Mouse (Mus musculus) lung, adult 2 months (tissue): ENCODE measurements around the gene Pak1.

Experiments
- CTCF ChIP-seq: fragments of 200-500 bp; IDR thresholded peaks from 2 replicates; pipeline ENCODE4 v1.5.1; 2011; ENCODE audit warnings: mild to moderate bottlenecking, low read length, control low read depth; ENCODE audit not compliant: insufficient read depth
- POLR2A ChIP-seq: fragments of 200-500 bp; IDR thresholded peaks from 2 replicates; pipeline ENCODE4 v1.6.1; 2011; ENCODE audit warnings: low read depth, mild to moderate bottlenecking, control low read depth, low read length, borderline replicate concordance; ENCODE audit errors: extremely low read depth

DNA sequence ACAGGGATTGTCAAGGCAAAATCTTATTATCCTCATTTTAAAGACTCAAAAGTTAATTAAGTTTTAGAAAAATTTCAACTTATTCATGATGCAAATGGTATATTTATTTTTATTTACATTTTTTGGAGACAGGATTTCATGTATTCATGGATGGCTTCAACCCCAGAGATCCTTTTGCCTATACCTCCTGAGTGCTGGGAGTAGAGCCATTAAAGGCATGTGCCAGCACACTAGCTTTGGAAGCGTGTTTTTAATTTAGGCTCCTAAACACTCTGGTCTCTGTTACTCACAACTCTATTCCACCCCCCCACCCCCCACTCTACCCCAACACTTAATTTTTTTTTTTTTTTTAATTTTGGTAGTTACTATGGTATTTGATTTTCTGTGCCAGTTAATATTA lies 80.4 kb downstream of the Pak1 start:
- TF ChIP-seq CTCF (no peak), POLR2A (no peak)
